Mouse (Mus musculus): ENCODE results near the gene Tmem214.

- no peak for TF ChIP-seq CTCF (IDR thresholded peaks at IDR 0.05; ENCODE audit: extremely low read depth, insufficient read depth, insufficient read length, insufficient replicate concordance)
- no peak for TF ChIP-seq POLR2A (IDR thresholded peaks at IDR 0.05; ENCODE audit: low read depth, low read length)
Measured at GRCm38 (mm10) chr5:30825821-30826220, 42.0 kb upstream of the Tmem214 start.

Measured in spleen, adult 2 months (tissue).